Mouse (Mus musculus) gastrocnemius, postnatal 4 days (tissue): Measurements from ENCODE around the gene Mbnl2. TPM values are rescaled to one million over a fixed set of nuclear protein-coding genes. Genes with fewer than 3 reads are reported as not detected.
"Not testable (repeated sequence)": the region's sequence is repeated elsewhere in the genome, so short reads cannot be mapped to it uniquely, and the experiment has no call there.

Experiments
- DNase-seq, 2 experiments: peaks; one replicate each; pipeline ENCODE4 v3.0.0; 2021 to 2022; ENCODE audit warnings: low spot score in 2 of 2, mixed read lengths in 2 of 2
- total RNA-seq, 2 experiments: library from RNA; stranded (reverse); gene quantifications; 2 replicates each; pipeline ENCODE4 v1.2.3; 2021

Mbnl2 gene
- total RNA-seq, 2 experiments from 2014 or later, result 172 to 208 TPM

GRCm38 (mm10) chr14:120354595-120354994 lies 79.1 kb downstream of the Mbnl2 start:
- DNase-seq, result no peak

GRCm38 (mm10) chr14:120355040-120355741 lies 79.7 kb downstream of the Mbnl2 start:
- peak in 1 of 2 experiments; percentile 64 for DNase-seq

GRCm38 (mm10) chr14:120355742-120356440 lies 80.4 kb downstream of the Mbnl2 start:
- DNase-seq, result no peak

- no peak for DNase-seq
Measured at GRCm38 (mm10) chr14:120357321-120358070, 82.0 kb downstream of the Mbnl2 start.

- not testable (repeated sequence) for DNase-seq
Measured at GRCm38 (mm10) chr14:120359608-120360007, 84.1 kb downstream of the Mbnl2 start.

GRCm38 (mm10) chr14:120361121-120361520 lies 85.7 kb downstream of the Mbnl2 start:
- no peak for DNase-seq

GRCm38 (mm10) chr14:120362409-120362992 lies 87.0 kb downstream of the Mbnl2 start:
- no peak for DNase-seq

- DNase-seq, result no peak
Measured at GRCm38 (mm10) chr14:120363090-120363818, 87.8 kb downstream of the Mbnl2 start.

- no peak for DNase-seq
Measured at GRCm38 (mm10) chr14:120365088-120365487, 89.6 kb downstream of the Mbnl2 start.

- no peak for DNase-seq
Measured at GRCm38 (mm10) chr14:120366962-120367361, 91.5 kb downstream of the Mbnl2 start.

GRCm38 (mm10) chr14:120367589-120367988 lies 92.1 kb downstream of the Mbnl2 start:
- DNase-seq, result no peak

- no peak for DNase-seq
Measured at GRCm38 (mm10) chr14:120368456-120368855, 93.0 kb downstream of the Mbnl2 start.

GRCm38 (mm10) chr14:120368914-120369391 lies 93.5 kb downstream of the Mbnl2 start:
- no peak for DNase-seq

- no peak for DNase-seq
Measured at GRCm38 (mm10) chr14:120370044-120370443, 94.6 kb downstream of the Mbnl2 start.

- no peak for DNase-seq
Measured at GRCm38 (mm10) chr14:120370631-120371030, 95.2 kb downstream of the Mbnl2 start.

GRCm38 (mm10) chr14:120371174-120371573 lies 95.7 kb downstream of the Mbnl2 start:
- DNase-seq, result no peak

- DNase-seq, result no peak
Measured at GRCm38 (mm10) chr14:120373026-120374024, 97.9 kb downstream of the Mbnl2 start.

- DNase-seq, result no peak
Measured at GRCm38 (mm10) chr14:120374786-120375185, 99.3 kb downstream of the Mbnl2 start.

GRCm38 (mm10) chr14:120377192-120377591 lies 101.7 kb downstream of the Mbnl2 start:
- DNase-seq, result no peak
